Mouse (Mus musculus) heart, postnatal 10 days (tissue): Measurements from ENCODE around the gene Stambp. TPM values are rescaled to one million over a fixed set of nuclear protein-coding genes. Genes with fewer than 3 reads are reported as not detected.

Source experiments
- DNase-seq, 2 experiments: peaks; one replicate each; pipeline ENCODE4 v3.0.0; 2021
- intact Hi-C: fragments of 180-260 bp; cut with DNase I; formaldehyde crosslinking; loops from one replicate; pipeline ENCODE4 v1.15.1; 2025
- total RNA-seq, 2 experiments: library from RNA; stranded (reverse); gene quantifications; 2 replicates each; pipeline ENCODE4 v1.2.3; 2021

The Stambp gene
- total RNA-seq, 2 experiments from 2014 or later, result 15.0 to 17.1 TPM

- intact Hi-C loops, result no loop called here
These were observed 475 bp downstream of the Stambp start for GRCm38 (mm10) chr6:83571840-83572667.

GRCm38 (mm10) chr6:83568901-83569862 is 3.3 kb downstream of the Stambp start:
- DNase-seq, result no peak
- intact Hi-C loops, result loop anchor here (5.0 kb wide), 1 partner anchor 212 kb away; no protein-coding TSS in a partner anchor

More at GRCm38 (mm10) chr6:83571840-83572667, 475 bp downstream of the Stambp start:
- peak; percentile 92 to 94 for DNase-seq

- intact Hi-C loops, result no loop called here
- DNase-seq, result no peak
These were observed 16.6 kb downstream of the Stambp start for GRCm38 (mm10) chr6:83555972-83556371.

- intact Hi-C loops, result no loop called here
- no peak for DNase-seq
These were observed 24.2 kb downstream of the Stambp start for GRCm38 (mm10) chr6:83548346-83548745.

GRCm38 (mm10) chr6:83545778-83546177 is 26.8 kb downstream of the Stambp start:
- no peak for DNase-seq
- intact Hi-C loops, result no loop called here

- intact Hi-C loops, result no loop called here
- DNase-seq, result peak; percentile 75 to 76
These were observed 30.6 kb downstream of the Stambp start for GRCm38 (mm10) chr6:83541756-83542456.

GRCm38 (mm10) chr6:83540017-83540416 is 32.5 kb downstream of the Stambp start:
- intact Hi-C loops, result no loop called here
- peak in 1 of 2 experiments; percentile 19 for DNase-seq

- intact Hi-C loops, result no loop called here
These were observed 35.8 kb downstream of the Stambp start for GRCm38 (mm10) chr6:83536795-83537059.

GRCm38 (mm10) chr6:83536028-83536794 is 36.3 kb downstream of the Stambp start, which contains the start of gene Actg2:
Gene Actg2 (minus strand): TSS chr6:83536265.
- no peak for DNase-seq
- intact Hi-C loops, result no loop called here

More at GRCm38 (mm10) chr6:83536795-83537059, 35.8 kb downstream of the Stambp start:
- DNase-seq, result no peak

- intact Hi-C loops, result no loop called here
- DNase-seq, result no peak
These were observed 39.9 kb downstream of the Stambp start for GRCm38 (mm10) chr6:83532608-83533007.

- intact Hi-C loops, result no loop called here
These were observed 49.3 kb downstream of the Stambp start for GRCm38 (mm10) chr6:83523194-83523593.

GRCm38 (mm10) chr6:83521784-83522183 is 50.7 kb downstream of the Stambp start:
- no peak for DNase-seq
- intact Hi-C loops, result no loop called here

More at GRCm38 (mm10) chr6:83523194-83523593, 49.3 kb downstream of the Stambp start:
- DNase-seq, result no peak

GRCm38 (mm10) chr6:83518637-83519036 is 53.9 kb downstream of the Stambp start:
- DNase-seq, result no peak
- intact Hi-C loops, result loop anchor here (5.0 to 10.0 kb wide), 2 partner anchors 154 to 314 kb away; no protein-coding TSS in a partner anchor

GRCm38 (mm10) chr6:83515172-83515571 is 57.4 kb downstream of the Stambp start:
- intact Hi-C loops, result loop anchor here (5.0 to 10.0 kb wide), 2 partner anchors 157 to 310 kb away; no protein-coding TSS in a partner anchor
- no peak for DNase-seq

GRCm38 (mm10) chr6:83512495-83512894 is 60.0 kb downstream of the Stambp start:
- intact Hi-C loops, result loop anchor here (1.0 to 10.0 kb wide), 2 partner anchors 156 to 308 kb away; no protein-coding TSS in a partner anchor
- peak; percentile 68 to 81 for DNase-seq

GRCm38 (mm10) chr6:83510210-83510609 is 62.3 kb downstream of the Stambp start:
- intact Hi-C loops, result loop anchor here (10.0 kb wide), 1 partner anchor 305 kb away; no protein-coding TSS in a partner anchor
- DNase-seq, result peak in 1 of 2 experiments; percentile 35

- intact Hi-C loops, result loop anchor here (5.0 kb wide), 1 partner anchor 67 kb away; no protein-coding TSS in a partner anchor
- peak in 1 of 2 experiments; percentile 27 for DNase-seq
These were observed 63.1 kb downstream of the Stambp start for GRCm38 (mm10) chr6:83509442-83509841.

GRCm38 (mm10) chr6:83507168-83507546 is 65.4 kb downstream of the Stambp start:
- no peak for DNase-seq
- intact Hi-C loops, result loop anchor here (2.0 to 5.0 kb wide), 2 partner anchors 52 to 65 kb away; no protein-coding TSS in a partner anchor
